Mouse (Mus musculus) 416B (cell line): ENCODE results near the gene Sdha.

Source experiments
- DNase-seq: peaks from one replicate; pipeline ENCODE4 v3.0.0; 2011; ENCODE audit warnings: low read depth

Gene Sdha

GRCm38 (mm10) chr13:74302050-74303037 lies 47.7 kb downstream of the Sdha start:
- peak; percentile 30 for DNase-seq

GRCm38 (mm10) chr13:74301607-74301984 lies 48.5 kb downstream of the Sdha start:
- no peak for DNase-seq

DNA sequence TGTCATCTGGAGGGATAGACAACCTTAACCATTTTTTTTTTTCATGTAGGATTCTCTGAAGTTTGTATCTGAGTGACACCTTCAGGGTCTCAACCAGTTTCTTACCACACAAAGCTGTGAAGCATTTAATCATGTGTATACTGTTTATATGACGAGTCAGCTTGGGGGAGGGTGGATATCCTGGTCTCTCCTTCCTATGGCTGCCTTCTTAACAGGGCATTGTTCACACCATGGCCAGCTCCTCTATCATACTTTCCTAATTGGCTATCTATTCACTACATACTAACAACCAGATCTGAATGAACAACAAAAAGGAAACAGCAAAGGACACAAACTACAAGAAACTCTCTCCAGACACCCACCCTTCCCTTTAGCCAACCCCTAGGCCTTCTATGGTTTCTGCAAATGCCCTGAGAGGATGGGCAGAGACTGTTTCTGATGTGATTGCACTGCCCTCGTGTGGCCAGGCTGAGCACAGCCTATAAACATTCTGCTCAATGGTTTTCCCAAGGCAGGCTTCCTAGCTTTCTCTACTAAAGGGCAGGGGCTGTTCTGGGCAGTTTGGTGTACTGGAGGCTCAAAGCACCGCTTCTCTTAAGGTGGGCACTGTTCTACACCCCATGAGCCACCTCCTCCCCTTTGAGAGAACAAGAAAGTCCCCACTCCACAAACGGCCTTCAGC lies 49.0 kb downstream of the Sdha start:
- peak; percentile 68 for DNase-seq

DNA sequence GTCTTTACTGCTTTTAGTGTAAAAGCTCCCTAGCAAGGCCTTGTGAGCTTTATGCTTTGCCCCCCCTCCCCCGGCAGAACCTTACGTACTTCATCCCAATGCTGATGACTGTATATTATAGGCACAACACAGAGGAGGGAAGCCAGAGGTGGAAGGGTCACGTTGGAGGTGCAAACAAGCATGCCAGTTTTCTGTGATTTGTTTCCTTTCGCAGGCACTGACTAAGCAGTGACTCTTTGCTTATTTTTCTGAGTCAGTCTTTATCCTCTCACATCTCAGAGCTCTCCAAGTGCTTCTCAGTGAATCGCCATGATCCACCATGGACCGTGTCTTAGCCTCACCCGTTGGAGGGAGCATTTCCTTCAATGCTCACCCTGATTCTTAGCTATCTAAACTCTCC lies 53.7 kb downstream of the Sdha start:
- DNase-seq: no peak

DNA sequence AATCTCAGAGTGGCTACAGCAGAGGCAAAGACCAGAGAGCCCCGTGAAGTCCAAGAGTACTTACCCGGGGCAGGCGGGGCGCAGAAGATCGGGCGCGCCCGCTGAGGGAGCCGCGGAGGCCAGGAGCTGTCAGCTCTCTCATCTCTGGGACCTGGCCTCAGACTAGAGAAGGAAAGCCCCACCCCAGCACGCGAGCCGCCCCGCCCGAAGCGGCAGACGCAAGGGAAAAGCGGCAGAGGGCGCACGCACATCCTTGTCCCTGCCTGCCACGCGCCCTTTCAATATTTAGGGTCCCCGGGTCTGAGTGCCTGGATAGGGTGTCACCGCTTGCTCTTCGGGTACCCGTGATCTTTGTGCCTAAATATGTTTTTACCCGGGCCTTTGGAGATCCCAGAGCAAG lies 57.9 kb downstream of the Sdha start, which contains the start of gene Ahrr:
Gene Ahrr, minus strand, starts transcription at position 165 of the 400 bp plus-strand sequence.
- DNase-seq: no peak

DNA sequence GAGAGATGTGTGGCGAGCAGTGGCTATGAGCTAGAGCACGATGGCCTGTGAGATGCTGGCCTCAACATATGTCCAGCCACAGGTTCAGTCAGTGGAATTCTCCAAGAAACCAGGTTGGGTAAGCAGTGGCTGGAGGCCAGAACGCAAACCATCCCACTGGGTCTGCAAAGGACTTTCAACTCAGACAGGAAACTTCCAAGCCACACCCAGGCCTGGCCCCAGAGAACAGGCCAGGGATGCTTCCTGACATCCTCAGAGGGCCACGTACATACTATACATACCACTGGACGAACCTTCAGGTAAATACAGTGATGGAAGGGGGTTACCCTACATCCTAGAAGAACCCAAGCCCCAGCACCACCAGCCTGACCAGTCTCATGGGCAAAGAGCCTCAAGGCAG lies 60.4 kb downstream of the Sdha start:
- DNase-seq: no peak

- DNase-seq: no peak
Measured at GRCm38 (mm10) chr13:74282299-74282698, 67.8 kb downstream of the Sdha start.

DNA sequence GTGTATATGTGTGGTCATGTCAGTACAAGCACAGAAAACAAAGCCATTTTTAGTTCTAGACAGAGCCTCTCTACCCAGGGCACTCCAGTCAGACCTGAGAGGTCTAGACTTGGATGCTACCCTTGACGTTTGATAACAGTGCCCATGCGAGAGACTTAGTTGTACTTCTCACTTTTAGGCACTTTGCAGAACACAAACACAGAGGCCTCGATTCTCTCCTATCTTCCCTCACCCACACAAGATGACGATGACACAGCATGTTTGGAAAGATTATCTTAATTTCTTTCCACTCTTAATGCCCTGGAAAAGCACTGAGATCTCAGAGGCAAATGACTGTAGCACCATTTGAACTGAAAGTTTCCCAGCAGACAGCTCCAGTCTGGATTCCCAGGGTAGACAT lies 74.4 kb downstream of the Sdha start:
- no peak for DNase-seq
